Mouse (Mus musculus): ENCODE results near the gene Fzd4. TPM values are rescaled to one million over a fixed set of nuclear protein-coding genes. Genes with fewer than 3 reads are reported as not detected.

Fzd4 gene
- polyA plus RNA-seq, 1 experiment, result 1.2 TPM

DNA sequence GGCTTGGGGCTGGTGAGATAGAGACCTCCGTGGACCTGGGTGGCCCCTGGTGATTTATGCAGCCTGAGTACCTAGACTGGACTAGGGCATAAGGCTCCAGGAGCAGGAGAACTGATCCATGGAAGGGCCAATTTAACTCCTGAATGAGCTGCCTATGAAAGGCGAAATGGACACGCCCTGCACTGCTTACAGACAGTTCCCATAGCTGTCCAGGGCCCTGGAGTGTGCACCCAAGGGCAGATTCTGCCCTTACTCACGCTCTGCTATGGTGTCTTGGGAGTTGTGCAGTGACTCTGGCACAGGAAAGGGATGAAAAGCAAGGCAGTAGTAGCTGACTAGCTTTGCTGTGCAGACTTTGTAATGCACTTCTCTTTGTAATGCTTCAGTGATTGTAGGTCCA is 6.1 kb downstream of the Fzd4 start:
- Histone ChIP-seq H3K27ac (ENCODE audit: control insufficient read depth, insufficient read depth, low read depth, low read length) (no peak overlapping the region), H3K4me1 (ENCODE audit: control insufficient read depth, insufficient read depth, low read length) (no peaks in the 10 kb centered on the region)

DNA sequence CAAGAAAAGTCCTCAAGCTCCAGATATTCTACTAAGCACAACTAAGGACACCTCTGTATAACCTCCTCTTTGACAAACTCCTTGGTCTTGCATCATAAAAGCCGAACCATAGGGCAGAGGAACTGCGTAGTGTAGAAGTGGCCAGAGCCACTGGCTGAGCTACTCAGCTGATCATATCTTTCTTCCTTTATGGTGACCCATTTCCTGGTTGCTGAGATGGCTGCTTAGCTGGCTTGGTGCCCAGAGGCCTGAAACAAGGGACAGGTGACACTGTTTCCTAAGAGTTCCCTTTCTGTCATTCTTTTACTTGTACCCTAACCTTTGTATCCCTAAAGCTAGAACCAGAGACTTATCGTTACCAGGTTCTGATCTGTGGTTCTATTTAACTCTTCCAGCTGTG is 7.2 kb downstream of the Fzd4 start:
- no peak overlapping the region for H3K4me3 ChIP-seq (ENCODE audit: control insufficient read depth, low read depth, low read length)
- TF ChIP-seq CTCF (IDR thresholded peaks at IDR 0.05; ENCODE audit: control insufficient read depth, insufficient read depth, insufficient replicate concordance, low read depth, low read length) (no peak), POLR2A (IDR thresholded peaks at IDR 0.05; ENCODE audit: control insufficient read depth, low read depth, low read length) (no peak)
- H3K27ac ChIP-seq (ENCODE audit: control insufficient read depth, insufficient read depth, low read depth, low read length), result no peak overlapping the region
- no peaks in the 10 kb centered on the region for H3K4me1 ChIP-seq (ENCODE audit: control insufficient read depth, insufficient read depth, low read length)
- no peaks in the 10 kb centered on the region for H3K36me3 ChIP-seq (ENCODE audit: control insufficient read depth, insufficient read depth, low read length)
- no peaks in the 10 kb centered on the region for H3K27me3 ChIP-seq (ENCODE audit: control insufficient read depth, insufficient read depth, low read length)

More for the DNA sequence above, 6.1 kb downstream of the Fzd4 start:
- H3K4me3 ChIP-seq (ENCODE audit: control insufficient read depth, low read depth, low read length), result no peak overlapping the region
- H3K36me3 ChIP-seq (ENCODE audit: control insufficient read depth, insufficient read depth, low read length), result no peaks in the 10 kb centered on the region
- no peak for TF ChIP-seq CTCF (IDR thresholded peaks at IDR 0.05; ENCODE audit: control insufficient read depth, insufficient read depth, insufficient replicate concordance, low read depth, low read length)
- no peak for TF ChIP-seq POLR2A (IDR thresholded peaks at IDR 0.05; ENCODE audit: control insufficient read depth, low read depth, low read length)
- no peaks in the 10 kb centered on the region for H3K27me3 ChIP-seq (ENCODE audit: control insufficient read depth, insufficient read depth, low read length)

DNA sequence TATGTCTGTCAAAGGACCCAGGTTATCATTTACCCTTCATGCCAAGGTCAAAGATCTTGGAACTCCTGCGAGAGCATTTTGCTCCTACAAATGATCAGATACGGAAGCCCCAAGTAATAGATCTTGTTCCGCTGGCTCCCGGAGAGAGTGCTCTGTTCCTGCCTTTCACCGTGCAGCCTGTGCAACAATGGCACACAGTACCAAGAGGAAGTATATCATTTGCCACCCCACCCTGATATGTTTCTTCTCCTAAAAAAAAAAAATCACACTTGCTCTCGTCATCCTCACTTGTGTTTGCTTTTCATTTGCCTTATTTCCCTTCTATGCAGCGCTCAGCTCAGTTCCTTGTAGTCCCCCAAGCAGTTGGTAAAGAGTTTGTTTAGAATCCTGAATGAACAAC is 7.9 kb downstream of the Fzd4 start:
- no peaks in the 10 kb centered on the region for H3K4me1 ChIP-seq (ENCODE audit: control insufficient read depth, insufficient read depth, low read length)
- H3K27me3 ChIP-seq (ENCODE audit: control insufficient read depth, insufficient read depth, low read length), result no peaks in the 10 kb centered on the region
- H3K36me3 ChIP-seq (ENCODE audit: control insufficient read depth, insufficient read depth, low read length), result no peaks in the 10 kb centered on the region
- no peak overlapping the region for H3K27ac ChIP-seq (ENCODE audit: control insufficient read depth, insufficient read depth, low read depth, low read length)
- TF ChIP-seq POLR2A (IDR thresholded peaks at IDR 0.05; ENCODE audit: control insufficient read depth, low read depth, low read length) (no peak), CTCF (IDR thresholded peaks at IDR 0.05; ENCODE audit: control insufficient read depth, insufficient read depth, insufficient replicate concordance, low read depth, low read length) (no peak)
- H3K4me3 ChIP-seq (ENCODE audit: control insufficient read depth, low read depth, low read length), result no peak overlapping the region

DNA sequence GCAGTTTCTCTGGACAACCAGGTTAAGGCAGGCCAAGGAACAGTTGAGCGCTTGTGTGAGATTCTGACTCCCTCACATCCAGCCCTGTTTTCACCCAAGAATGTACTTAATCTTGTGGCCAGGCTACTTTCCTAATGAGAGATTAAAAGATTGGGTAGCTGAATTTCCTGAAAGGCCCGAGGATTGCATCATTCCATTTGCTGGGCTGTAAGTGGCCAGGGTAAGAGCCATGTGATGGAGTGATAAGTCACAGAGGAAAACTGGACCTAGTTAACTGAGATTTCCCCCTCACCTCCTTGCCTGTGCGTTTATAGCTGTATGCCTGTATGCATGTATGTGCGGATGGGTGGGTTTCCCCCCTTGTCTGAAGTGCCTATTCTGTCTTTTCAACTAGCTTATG is 11.9 kb downstream of the Fzd4 start:
- no peak for TF ChIP-seq POLR2A (IDR thresholded peaks at IDR 0.05; ENCODE audit: control insufficient read depth, low read depth, low read length)
- TF ChIP-seq CTCF (IDR thresholded peaks at IDR 0.05; ENCODE audit: control insufficient read depth, insufficient read depth, insufficient replicate concordance, low read depth, low read length), result no peak
- H3K4me1 ChIP-seq (ENCODE audit: control insufficient read depth, insufficient read depth, low read length), result no peaks in the 10 kb centered on the region
- no peak overlapping the region for H3K4me3 ChIP-seq (ENCODE audit: control insufficient read depth, low read depth, low read length)
- H3K36me3 ChIP-seq (ENCODE audit: control insufficient read depth, insufficient read depth, low read length), result no peaks in the 10 kb centered on the region
- no peaks in the 10 kb centered on the region for H3K27me3 ChIP-seq (ENCODE audit: control insufficient read depth, insufficient read depth, low read length)
- H3K27ac ChIP-seq (ENCODE audit: control insufficient read depth, insufficient read depth, low read depth, low read length), result no peak overlapping the region

DNA sequence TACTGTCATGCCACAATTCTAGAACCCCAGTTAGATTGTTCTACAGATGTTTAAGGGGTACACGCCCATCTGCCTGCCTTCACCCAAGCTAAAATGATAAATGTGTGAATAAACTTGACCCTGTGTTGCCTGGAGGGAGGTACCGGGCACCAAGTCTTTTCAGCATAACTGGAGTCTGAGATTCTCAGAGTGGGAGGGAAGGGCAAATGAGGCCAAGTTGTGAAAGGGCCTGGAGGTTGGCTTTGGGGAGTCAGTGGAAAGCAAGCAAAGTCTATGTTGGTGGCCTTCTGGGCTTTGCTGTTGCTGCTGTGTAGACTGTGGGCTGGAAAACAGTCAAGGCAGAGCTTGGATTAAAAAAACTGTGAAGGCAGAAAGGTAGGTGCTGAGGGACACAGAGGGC is 13.6 kb downstream of the Fzd4 start:
- H3K36me3 ChIP-seq (ENCODE audit: control insufficient read depth, insufficient read depth, low read length), result no peaks in the 10 kb centered on the region
- TF ChIP-seq POLR2A (IDR thresholded peaks at IDR 0.05; ENCODE audit: control insufficient read depth, low read depth, low read length) (no peak), CTCF (IDR thresholded peaks at IDR 0.05; ENCODE audit: control insufficient read depth, insufficient read depth, insufficient replicate concordance, low read depth, low read length) (no peak)
- H3K27me3 ChIP-seq (ENCODE audit: control insufficient read depth, insufficient read depth, low read length), result no peaks in the 10 kb centered on the region
- no peaks in the 10 kb centered on the region for H3K4me1 ChIP-seq (ENCODE audit: control insufficient read depth, insufficient read depth, low read length)
- no peak overlapping the region for H3K27ac ChIP-seq (ENCODE audit: control insufficient read depth, insufficient read depth, low read depth, low read length)
- no peak overlapping the region for H3K4me3 ChIP-seq (ENCODE audit: control insufficient read depth, low read depth, low read length)

DNA sequence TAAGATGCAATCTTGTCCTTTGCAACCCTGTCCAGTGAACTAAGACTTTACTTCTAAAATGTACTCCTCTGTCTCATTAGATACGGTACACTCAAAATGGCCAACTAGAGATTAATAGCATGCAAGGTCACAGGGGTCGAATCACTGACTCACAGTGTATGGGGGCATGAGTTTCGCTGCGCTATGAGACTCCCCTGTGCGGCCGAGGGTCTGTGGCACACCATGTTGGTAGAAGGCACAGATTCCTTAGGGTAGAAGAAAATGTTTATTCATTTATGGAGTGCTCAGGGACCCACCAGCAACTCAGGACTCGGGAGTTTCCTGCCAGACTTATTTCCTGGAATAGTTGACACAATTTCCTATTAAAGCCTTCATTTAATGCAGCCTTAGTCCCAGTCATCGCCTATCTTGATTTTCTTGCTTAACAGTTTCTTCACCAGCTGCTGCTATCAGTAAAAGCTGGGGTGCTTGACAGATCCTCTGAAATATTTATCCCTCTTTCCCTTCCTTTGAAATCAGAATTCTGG is 14.0 kb downstream of the Fzd4 start:
- no peaks in the 10 kb centered on the region for H3K27me3 ChIP-seq (ENCODE audit: control insufficient read depth, insufficient read depth, low read length)
- no peak overlapping the region for H3K27ac ChIP-seq (ENCODE audit: control insufficient read depth, insufficient read depth, low read depth, low read length)
- no peaks in the 10 kb centered on the region for H3K36me3 ChIP-seq (ENCODE audit: control insufficient read depth, insufficient read depth, low read length)
- TF ChIP-seq CTCF (IDR thresholded peaks at IDR 0.05; ENCODE audit: control insufficient read depth, insufficient read depth, insufficient replicate concordance, low read depth, low read length) (no peak), POLR2A (IDR thresholded peaks at IDR 0.05; ENCODE audit: control insufficient read depth, low read depth, low read length) (no peak)
- H3K4me3 ChIP-seq (ENCODE audit: control insufficient read depth, low read depth, low read length), result no peak overlapping the region
- H3K4me1 ChIP-seq (ENCODE audit: control insufficient read depth, insufficient read depth, low read length), result no peaks in the 10 kb centered on the region

DNA sequence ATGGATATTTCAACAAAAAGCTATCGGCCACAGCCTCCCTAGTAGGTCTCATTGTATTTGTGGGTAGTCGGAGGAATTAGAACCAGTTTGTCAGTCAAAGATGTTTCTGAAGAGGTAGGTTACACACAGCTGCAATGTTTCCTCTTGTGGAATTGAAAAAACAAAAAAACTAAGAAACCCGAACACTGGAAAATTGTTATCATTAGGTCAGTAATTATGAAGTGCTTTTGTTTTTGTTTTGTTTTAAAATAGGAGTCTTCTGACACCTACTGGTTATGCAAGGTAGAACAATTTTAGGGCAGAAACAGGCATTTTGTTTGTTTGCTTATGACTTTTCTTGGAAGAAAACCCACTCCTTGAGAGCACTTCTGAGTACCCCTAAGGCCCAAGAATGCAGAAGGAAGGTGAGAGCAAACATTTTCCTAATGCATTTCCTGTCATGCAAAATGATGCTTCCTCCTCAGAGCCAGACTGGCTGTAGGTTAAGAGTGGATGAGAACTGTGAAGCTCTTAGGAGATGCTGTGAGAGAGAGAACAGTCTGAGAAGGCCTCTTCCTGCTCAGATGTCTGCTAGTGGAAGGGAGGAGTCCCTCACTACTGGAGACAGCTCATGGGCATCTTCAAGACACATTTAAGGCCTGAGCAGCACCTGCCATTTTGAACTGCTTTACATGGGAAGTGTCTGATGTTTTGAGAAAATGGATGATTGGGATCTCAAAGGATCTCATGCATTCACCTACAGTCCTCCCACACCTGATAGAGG is 14.9 kb downstream of the Fzd4 start:
- no peaks in the 10 kb centered on the region for H3K36me3 ChIP-seq (ENCODE audit: control insufficient read depth, insufficient read depth, low read length)
- no peak overlapping the region for H3K4me3 ChIP-seq (ENCODE audit: control insufficient read depth, low read depth, low read length)
- H3K27ac ChIP-seq (ENCODE audit: control insufficient read depth, insufficient read depth, low read depth, low read length), result no peak overlapping the region
- TF ChIP-seq CTCF (IDR thresholded peaks at IDR 0.05; ENCODE audit: control insufficient read depth, insufficient read depth, insufficient replicate concordance, low read depth, low read length) (no peak), POLR2A (IDR thresholded peaks at IDR 0.05; ENCODE audit: control insufficient read depth, low read depth, low read length) (no peak)
- H3K4me1 ChIP-seq (ENCODE audit: control insufficient read depth, insufficient read depth, low read length), result no peaks in the 10 kb centered on the region
- no peaks in the 10 kb centered on the region for H3K27me3 ChIP-seq (ENCODE audit: control insufficient read depth, insufficient read depth, low read length)

Data from testis, adult 2 months (tissue).